Mouse (Mus musculus): ENCODE data around the gene Ttc21a. TPM values are rescaled to one million over a fixed set of nuclear protein-coding genes. Genes with fewer than 3 reads are reported as not detected.

Ttc21a gene
- polyA plus RNA-seq, 1 experiment from 2014 or later, result 0.03 TPM

DNA sequence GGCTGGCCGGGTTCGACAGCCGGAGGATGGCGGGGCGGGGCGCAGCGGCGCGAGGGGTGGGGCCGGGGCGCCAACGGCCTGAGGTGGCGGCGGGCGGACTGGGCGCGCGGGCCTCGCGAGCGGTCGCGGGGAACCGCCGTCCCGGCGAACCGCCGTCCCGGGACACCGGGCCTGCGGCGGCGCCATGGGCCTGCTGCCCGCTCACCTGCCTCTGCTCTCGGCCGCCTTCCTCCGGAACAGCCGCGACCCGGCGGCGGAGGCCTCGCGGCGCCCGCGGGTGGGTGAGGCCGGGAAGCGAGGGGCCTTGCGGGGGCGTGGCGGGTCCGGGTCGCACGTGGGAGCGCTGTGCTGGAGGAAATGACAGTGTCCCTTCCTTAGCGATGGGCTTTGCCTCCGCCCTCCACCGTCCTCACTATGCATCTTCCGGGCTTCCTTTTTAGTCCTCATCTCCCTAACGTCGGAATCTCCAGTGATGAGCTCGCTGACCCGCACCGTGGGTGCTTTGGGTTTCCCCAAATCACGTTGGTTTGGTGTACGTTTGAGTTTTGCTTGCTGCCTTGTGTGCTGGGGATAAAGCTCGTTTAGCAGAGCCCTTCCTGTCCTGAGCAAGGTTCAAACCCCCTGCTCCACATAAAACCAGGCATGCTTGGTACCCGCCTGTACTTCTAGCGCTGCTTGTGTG lies 42.2 kb upstream of the Ttc21a start:
- Histone ChIP-seq H3K9me3 (replicated peaks; ENCODE audit: low read length) (no peaks in the 10 kb centered on the region), H3K4me3 (replicated peaks; ENCODE audit: low read depth, low read length) (peak overlapping the region; percentile 95), H3K36me3 (ENCODE audit: insufficient read depth, low read length) (no peaks in the 10 kb centered on the region; the same call in 1 of the 2 replicates), H3K27ac (peak overlapping the region; percentile 86), H3K4me1 (replicated peaks; ENCODE audit: insufficient read depth, low read length) (peaks cover 8% of the 10 kb centered on the region; the same call in 1 of the 2 replicates), H3K4me2 (ENCODE audit: low read length) (peak overlapping the region; percentile 90), H3K9ac (ENCODE audit: low read depth, low read length) (peak overlapping the region; percentile 88), H3K27me3 (ENCODE audit: insufficient read depth, low read length) (no peaks in the 10 kb centered on the region)
- no peak for TF ChIP-seq CTCF (IDR thresholded peaks at IDR 0.05; ENCODE audit: low read depth)
- peak; percentile 51 for DNase-seq (ENCODE audit: low spot score)
- peak; percentile 69 for ATAC-seq (replicated peaks; ENCODE audit: low FRiP score, low read depth)
- WGBS, result under 1% methylated on average over 65 of the region's 71 CpGs

- Histone ChIP-seq H3K4me3 (replicated peaks; ENCODE audit: low read depth, low read length) (no peak overlapping the region), H3K4me1 (replicated peaks; ENCODE audit: insufficient read depth, low read length) (peaks cover 8% of the 10 kb centered on the region; the same call in 1 of the 2 replicates), H3K9ac (ENCODE audit: low read depth, low read length) (no peak overlapping the region), H3K27ac (no peak overlapping the region), H3K4me2 (ENCODE audit: low read length) (no peak overlapping the region), H3K36me3 (ENCODE audit: insufficient read depth, low read length) (peaks cover 13% of the 10 kb centered on the region; the same call in 1 of the 2 replicates), H3K27me3 (ENCODE audit: insufficient read depth, low read length) (no peaks in the 10 kb centered on the region), H3K9me3 (replicated peaks; ENCODE audit: low read length) (no peaks in the 10 kb centered on the region)
- TF ChIP-seq CTCF (IDR thresholded peaks at IDR 0.05; ENCODE audit: low read depth), result no peak
- WGBS, result 84% methylated on average over 2 of the region's 2 CpGs
- no peak for DNase-seq (ENCODE audit: low spot score)
- no peak for ATAC-seq (replicated peaks; ENCODE audit: low FRiP score, low read depth)
Measured at GRCm38 (mm10) chr9:119899446-119899845, 38.0 kb upstream of the Ttc21a start.

DNA sequence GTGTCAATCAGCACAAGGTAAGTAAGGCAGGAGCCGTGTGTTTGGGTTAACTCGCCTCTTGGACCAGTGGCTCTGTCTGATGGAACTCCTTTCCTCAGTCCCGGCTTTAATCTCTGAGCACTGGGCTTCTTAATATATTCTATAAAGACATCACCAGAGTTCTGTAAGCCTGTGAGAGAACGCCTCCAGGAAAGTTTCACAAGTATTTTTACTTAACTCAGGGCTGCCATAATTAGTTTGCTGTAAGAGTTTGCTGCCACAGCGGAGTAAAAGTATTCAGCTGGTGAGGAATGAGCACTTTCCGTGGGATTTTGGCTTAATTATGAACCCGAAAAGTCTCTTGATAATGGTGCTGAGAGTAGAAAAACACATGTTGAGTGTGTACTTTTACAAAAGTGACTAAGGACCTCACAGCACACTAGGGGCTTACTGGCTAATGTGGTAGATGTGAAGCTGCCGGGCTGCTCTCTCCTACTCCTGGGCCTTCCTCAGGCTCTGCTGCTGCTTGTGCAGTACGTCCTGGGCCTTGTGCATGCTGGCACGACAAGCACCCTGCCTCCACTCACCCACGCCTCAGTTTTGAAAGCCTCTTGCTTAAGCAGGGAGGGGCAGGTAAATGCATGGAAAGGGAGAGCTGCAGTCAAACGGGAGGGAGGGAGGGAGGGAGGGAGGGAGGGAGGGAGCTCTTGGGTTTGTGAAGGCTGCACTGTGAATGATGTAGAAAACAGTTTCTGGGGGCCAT lies 34.8 kb upstream of the Ttc21a start:
- no peak for ATAC-seq (replicated peaks; ENCODE audit: low FRiP score, low read depth)
- WGBS, result 88% methylated on average over 11 of the region's 12 CpGs
- Histone ChIP-seq H3K36me3 (ENCODE audit: insufficient read depth, low read length) (peaks cover 41% of the 10 kb centered on the region), H3K9ac (ENCODE audit: low read depth, low read length) (no peak overlapping the region), H3K4me2 (ENCODE audit: low read length) (no peak overlapping the region), H3K4me1 (replicated peaks; ENCODE audit: insufficient read depth, low read length) (no peaks in the 10 kb centered on the region), H3K9me3 (replicated peaks; ENCODE audit: low read length) (no peaks in the 10 kb centered on the region), H3K4me3 (replicated peaks; ENCODE audit: low read depth, low read length) (no peak overlapping the region), H3K27ac (no peak overlapping the region), H3K27me3 (ENCODE audit: insufficient read depth, low read length) (no peaks in the 10 kb centered on the region)
- no peak for DNase-seq (ENCODE audit: low spot score)
- no peak for TF ChIP-seq CTCF (IDR thresholded peaks at IDR 0.05; ENCODE audit: low read depth)

GRCm38 (mm10) chr9:119908708-119909107 lies 28.7 kb upstream of the Ttc21a start:
- H3K4me2 ChIP-seq (ENCODE audit: low read length), result no peak overlapping the region
- H3K36me3 ChIP-seq (ENCODE audit: insufficient read depth, low read length), result peaks cover 83% of the 10 kb centered on the region
- no peaks in the 10 kb centered on the region for H3K27me3 ChIP-seq (ENCODE audit: insufficient read depth, low read length)
- no peaks in the 10 kb centered on the region for H3K4me1 ChIP-seq (replicated peaks; ENCODE audit: insufficient read depth, low read length)
- WGBS, result 55% methylated on average over 3 of the region's 3 CpGs
- H3K27ac ChIP-seq, result no peak overlapping the region
- ATAC-seq (replicated peaks; ENCODE audit: low FRiP score, low read depth), result no peak; the same call in 1 of the 2 replicates
- no peaks in the 10 kb centered on the region for H3K9me3 ChIP-seq (replicated peaks; ENCODE audit: low read length)
- no peak for TF ChIP-seq CTCF (IDR thresholded peaks at IDR 0.05; ENCODE audit: low read depth)
- no peak overlapping the region for H3K4me3 ChIP-seq (replicated peaks; ENCODE audit: low read depth, low read length)
- DNase-seq (ENCODE audit: low spot score), result peak; percentile 83
- H3K9ac ChIP-seq (ENCODE audit: low read depth, low read length), result no peak overlapping the region

- no peak for ATAC-seq (replicated peaks; ENCODE audit: low FRiP score, low read depth)
Measured at GRCm38 (mm10) chr9:119909931-119910330, 27.5 kb upstream of the Ttc21a start.

DNA sequence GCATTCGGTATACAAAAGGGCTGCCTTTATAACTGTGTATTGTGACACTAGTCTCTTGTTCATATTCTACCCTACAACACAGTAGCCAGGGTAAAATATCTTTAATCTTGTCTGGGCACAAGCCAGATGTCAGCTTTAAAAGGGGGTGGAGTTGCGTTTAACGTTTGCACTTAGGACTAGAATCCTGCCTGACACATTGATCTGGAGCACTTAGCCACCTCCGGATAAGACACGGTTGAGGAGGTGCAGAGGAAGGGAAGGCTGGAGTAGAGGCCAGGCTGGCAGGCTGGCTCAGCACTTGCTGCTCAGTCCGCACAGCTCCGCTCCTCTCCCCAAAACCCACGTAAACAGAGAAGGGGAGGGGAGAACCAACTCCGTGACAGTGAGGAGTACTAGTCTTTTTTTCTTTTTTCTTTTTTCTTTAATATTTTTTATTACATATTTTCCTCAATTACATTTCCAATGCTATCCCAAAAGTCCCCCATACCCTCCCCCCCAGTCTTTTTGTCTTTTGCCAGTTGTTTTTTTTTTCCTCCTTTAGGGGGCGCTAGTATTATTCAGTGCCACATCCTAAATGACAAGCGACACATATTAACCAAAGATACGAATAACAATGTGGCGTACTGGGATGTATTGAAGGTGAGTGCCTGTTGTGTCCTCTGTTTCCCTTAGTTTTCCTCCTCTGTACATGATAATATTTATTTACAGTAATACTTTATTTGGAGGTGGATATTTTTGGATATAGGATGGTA lies 24.1 kb upstream of the Ttc21a start:
- Histone ChIP-seq H3K4me3 (replicated peaks; ENCODE audit: low read depth, low read length) (no peak overlapping the region), H3K9me3 (replicated peaks; ENCODE audit: low read length) (no peaks in the 10 kb centered on the region), H3K4me1 (replicated peaks; ENCODE audit: insufficient read depth, low read length) (no peaks in the 10 kb centered on the region), H3K27ac (no peak overlapping the region), H3K27me3 (ENCODE audit: insufficient read depth, low read length) (no peaks in the 10 kb centered on the region), H3K4me2 (ENCODE audit: low read length) (no peak overlapping the region), H3K9ac (ENCODE audit: low read depth, low read length) (no peak overlapping the region), H3K36me3 (ENCODE audit: insufficient read depth, low read length) (peaks cover 79% of the 10 kb centered on the region)
- TF ChIP-seq CTCF (IDR thresholded peaks at IDR 0.05; ENCODE audit: low read depth), result peak; percentile 55
- ATAC-seq (replicated peaks; ENCODE audit: low FRiP score, low read depth), result no peak
- 72% methylated on average over 13 of the region's 13 CpGs for WGBS
- peak; percentile 20 for DNase-seq (ENCODE audit: low spot score)

More at GRCm38 (mm10) chr9:119909931-119910330, 27.5 kb upstream of the Ttc21a start:
- DNase-seq (ENCODE audit: low spot score), result peak; percentile 24
- peaks cover 82% of the 10 kb centered on the region for H3K36me3 ChIP-seq (ENCODE audit: insufficient read depth, low read length)
- WGBS, result 70% methylated on average over 3 of the region's 3 CpGs
- no peak overlapping the region for H3K27ac ChIP-seq
- no peaks in the 10 kb centered on the region for H3K4me1 ChIP-seq (replicated peaks; ENCODE audit: insufficient read depth, low read length)
- no peak for TF ChIP-seq CTCF (IDR thresholded peaks at IDR 0.05; ENCODE audit: low read depth)
- H3K9me3 ChIP-seq (replicated peaks; ENCODE audit: low read length), result no peaks in the 10 kb centered on the region
- no peak overlapping the region for H3K4me3 ChIP-seq (replicated peaks; ENCODE audit: low read depth, low read length)
- H3K27me3 ChIP-seq (ENCODE audit: insufficient read depth, low read length), result no peaks in the 10 kb centered on the region
- H3K4me2 ChIP-seq (ENCODE audit: low read length), result no peak overlapping the region
- no peak overlapping the region for H3K9ac ChIP-seq (ENCODE audit: low read depth, low read length)
